Mouse (Mus musculus) left cerebral cortex, adult 18-20 months (tissue): ENCODE data around the gene Icam2. TPM values are rescaled to one million over a fixed set of nuclear protein-coding genes. Genes with fewer than 3 reads are reported as not detected.
"Not testable (repeated sequence)": the region's sequence is repeated elsewhere in the genome, so short reads cannot be mapped to it uniquely, and the experiment has no call there.

Experiments used
- DNase-seq, 2 experiments: peaks; one replicate each; pipeline ENCODE4 v3.0.0; 2021 to 2022; ENCODE audit warnings: low spot score in 2 of 2, mixed read lengths in 1 of 2
- total RNA-seq, 2 experiments: library from RNA; stranded (reverse); gene quantifications; 2 replicates each; pipeline ENCODE4 v1.2.3; 2021

Gene Icam2
- total RNA-seq, 2 experiments from 2014 or later = 2.9 to 5.7 TPM

GRCm38 (mm10) chr11:106351253-106351652 lies 36.6 kb downstream of the Icam2 start:
- no peak for DNase-seq

DNA sequence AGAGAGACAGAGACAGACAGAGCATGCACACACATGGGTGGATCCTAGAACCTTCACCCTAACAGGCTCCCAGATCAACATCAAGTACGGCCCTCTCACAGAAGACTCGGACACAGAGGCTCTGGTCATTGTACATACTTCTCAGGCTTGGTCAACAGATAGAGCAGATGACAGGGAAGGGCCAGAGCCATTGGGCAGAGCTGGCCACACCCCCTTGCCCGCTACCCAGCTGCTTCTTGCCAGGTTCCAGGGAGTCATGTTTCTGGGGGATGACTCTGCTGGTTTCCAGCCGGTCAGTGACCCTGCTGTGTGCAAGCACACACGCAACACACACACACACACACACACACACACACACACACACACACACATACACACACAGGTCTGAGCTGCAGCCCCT lies 37.0 kb downstream of the Icam2 start:
- no peak for DNase-seq

DNA sequence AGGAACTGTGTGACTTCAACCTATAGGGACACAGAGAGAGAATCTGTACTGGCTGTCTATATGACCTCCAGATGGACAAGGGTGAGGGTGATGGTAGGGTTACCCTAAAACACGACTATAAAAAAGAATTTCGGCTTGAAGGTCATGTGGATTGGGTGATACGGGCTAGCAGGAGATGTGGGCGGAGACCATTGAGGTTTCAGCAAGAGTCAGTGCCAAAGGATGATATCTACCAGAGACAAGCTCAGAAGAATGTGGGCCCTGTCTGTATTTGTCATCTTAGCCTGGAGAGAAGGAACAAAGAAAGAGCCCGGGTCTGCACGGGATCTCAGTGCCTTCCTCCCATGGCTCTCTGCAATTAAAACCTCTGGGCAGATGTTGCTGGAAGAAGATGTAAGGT lies 38.1 kb downstream of the Icam2 start:
- no peak for DNase-seq

DNA sequence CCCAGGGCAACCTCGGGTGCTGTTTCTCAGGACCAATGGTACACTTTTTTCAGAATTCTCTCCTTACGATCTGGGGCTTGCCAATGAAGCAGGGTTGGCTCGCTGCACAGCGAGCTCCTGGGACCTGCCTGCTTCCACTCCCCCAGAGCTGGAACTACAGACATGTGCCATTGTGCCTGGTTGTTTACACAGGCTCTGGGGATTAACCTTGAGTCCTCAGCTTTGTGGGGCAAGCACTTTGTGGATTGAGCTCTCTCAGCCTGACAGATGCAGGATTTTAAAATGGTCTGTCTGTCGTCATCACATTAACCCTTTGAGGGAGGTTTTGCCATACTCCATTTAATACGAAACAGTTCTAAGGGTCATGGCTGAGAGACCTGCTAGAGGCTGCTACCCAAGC lies 43.0 kb downstream of the Icam2 start:
- DNase-seq = no peak

DNA sequence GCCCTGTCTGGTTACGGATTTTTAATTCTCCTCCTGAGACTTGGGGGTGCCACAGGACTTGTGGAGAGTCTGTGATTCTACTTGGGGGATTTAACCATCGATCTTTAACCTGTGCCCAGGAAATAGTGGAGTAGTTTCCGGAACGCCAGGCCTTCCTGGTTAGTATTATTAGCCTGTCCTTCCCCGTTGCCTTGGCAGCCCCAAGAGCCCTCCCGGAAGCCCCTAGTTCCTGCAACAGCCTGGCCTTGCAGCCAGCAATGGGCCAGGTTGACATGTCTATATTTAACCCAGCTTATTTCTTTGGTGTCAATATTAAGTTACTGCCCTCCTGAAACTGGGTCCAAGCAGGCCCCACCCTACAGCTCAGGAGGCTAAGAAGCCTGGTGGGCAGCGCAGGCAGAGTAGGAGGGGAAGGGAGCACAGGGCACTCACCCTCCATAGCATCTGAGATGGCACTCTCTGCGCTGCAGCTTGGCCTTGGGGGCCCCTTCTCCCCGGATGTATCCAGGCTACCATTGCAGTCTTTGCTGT lies 46.8 kb downstream of the Icam2 start:
- no peak for DNase-seq

GRCm38 (mm10) chr11:106339323-106339722 lies 48.6 kb downstream of the Icam2 start:
- DNase-seq = not testable (repeated sequence)

DNA sequence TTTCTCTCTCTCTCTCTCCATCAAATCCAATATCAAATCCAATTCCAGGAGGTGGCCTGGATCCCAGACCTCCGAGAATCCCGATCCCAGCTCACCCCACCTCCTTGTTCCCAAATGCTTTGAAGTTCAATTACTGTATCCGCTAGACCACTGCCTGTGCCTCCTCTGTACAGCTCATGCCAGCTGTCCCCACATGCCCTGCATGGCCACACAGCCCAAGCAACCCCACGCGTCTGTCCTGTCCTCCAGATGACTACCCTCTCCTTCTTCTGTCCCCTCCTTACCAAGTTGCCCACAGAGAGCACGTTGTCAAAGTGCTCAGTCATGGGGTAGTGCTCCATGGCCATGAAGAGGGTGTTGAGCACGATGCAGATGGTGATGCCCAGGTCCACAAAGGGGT lies 49.0 kb downstream of the Icam2 start:
- DNase-seq = no peak

- DNase-seq = no peak
Measured at GRCm38 (mm10) chr11:106338029-106338428, 49.8 kb downstream of the Icam2 start.

GRCm38 (mm10) chr11:106334066-106334465 lies 53.8 kb downstream of the Icam2 start:
- no peak for DNase-seq

GRCm38 (mm10) chr11:106332458-106332857 lies 55.4 kb downstream of the Icam2 start:
- no peak for DNase-seq

GRCm38 (mm10) chr11:106329682-106330081 lies 58.2 kb downstream of the Icam2 start:
- DNase-seq = no peak

DNA sequence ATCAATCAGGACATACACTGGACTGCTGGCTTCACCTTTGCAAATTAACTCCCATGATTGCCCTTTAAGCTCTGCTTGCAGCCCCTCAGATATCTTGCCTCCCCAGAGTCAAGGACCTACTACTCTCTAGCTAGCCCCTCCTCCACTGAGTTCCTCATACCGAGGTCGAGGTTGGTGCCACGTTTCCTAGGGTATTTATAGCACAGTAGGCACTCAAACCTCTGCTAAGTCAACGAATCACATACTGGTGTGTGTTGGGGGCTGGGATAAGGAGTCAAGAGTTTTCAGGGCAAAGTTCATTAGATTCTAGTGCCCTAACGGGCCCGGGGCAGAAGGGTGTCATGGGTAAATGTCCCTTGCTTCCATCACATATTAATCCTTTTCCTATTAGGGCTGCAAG lies 58.7 kb downstream of the Icam2 start:
- DNase-seq = no peak

GRCm38 (mm10) chr11:106328521-106328920 lies 59.4 kb downstream of the Icam2 start:
- DNase-seq = no peak

Other genes starting within 250 kb of the Icam2 start
- gene Gm10840, start 227.2 kb downstream of the Icam2 start, total RNA-seq = 1 to 10 TPM in 1 of 2 experiments, not detected in 1; 1.6 TPM
- 10 to 100 TPM; 94.9 to 97.0 TPM for gene Limd2, start 227.2 kb downstream of the Icam2 start, total RNA-seq
- 10 to 100 TPM; 24.8 to 29.8 TPM for gene Strada, start 185.9 kb downstream of the Icam2 start, total RNA-seq
- gene Ccdc47, start 171.7 kb downstream of the Icam2 start, total RNA-seq = 10 to 100 TPM; 84.2 to 91.5 TPM
- 10 to 100 TPM; 64.4 to 68.0 TPM for gene Ddx42, start 171.1 kb downstream of the Icam2 start, total RNA-seq
- gene Ftsj3, start 132.0 kb downstream of the Icam2 start, total RNA-seq = 10 to 100 TPM; 25.9 to 26.9 TPM
- 100 to 1,000 TPM; 211 to 215 TPM for gene Psmc5, start 131.9 kb downstream of the Icam2 start, total RNA-seq
- gene Smarcd2, start 115.1 kb downstream of the Icam2 start, total RNA-seq = 10 to 100 TPM; 16.6 to 16.9 TPM
- gene Tcam1, start 111.4 kb downstream of the Icam2 start, total RNA-seq = under 1 TPM in 1 of 2 experiments, not detected in 1; 0.12 TPM
- gene Gh, start 86.2 kb downstream of the Icam2 start, total RNA-seq = not detected
- gene Cd79b, start 73.3 kb downstream of the Icam2 start, total RNA-seq = not detected
- not detected for gene Scn4a, start 34.8 kb downstream of the Icam2 start, total RNA-seq
- gene Prr29, start 22.6 kb downstream of the Icam2 start, total RNA-seq = not detected
- 1 to 10 TPM; 9.2 to 9.3 TPM for gene Ern1, start 99.8 kb upstream of the Icam2 start, total RNA-seq
- 100 to 1,000 TPM; 116 to 121 TPM for gene Tex2, start 225.3 kb upstream of the Icam2 start, total RNA-seq